Mouse (Mus musculus): Measurements from ENCODE around the gene Lyzl6. TPM values are rescaled to one million over a fixed set of nuclear protein-coding genes. Genes with fewer than 3 reads are reported as not detected.

The Lyzl6 gene
- polyA plus RNA-seq, 1 experiment = not detected

DNA sequence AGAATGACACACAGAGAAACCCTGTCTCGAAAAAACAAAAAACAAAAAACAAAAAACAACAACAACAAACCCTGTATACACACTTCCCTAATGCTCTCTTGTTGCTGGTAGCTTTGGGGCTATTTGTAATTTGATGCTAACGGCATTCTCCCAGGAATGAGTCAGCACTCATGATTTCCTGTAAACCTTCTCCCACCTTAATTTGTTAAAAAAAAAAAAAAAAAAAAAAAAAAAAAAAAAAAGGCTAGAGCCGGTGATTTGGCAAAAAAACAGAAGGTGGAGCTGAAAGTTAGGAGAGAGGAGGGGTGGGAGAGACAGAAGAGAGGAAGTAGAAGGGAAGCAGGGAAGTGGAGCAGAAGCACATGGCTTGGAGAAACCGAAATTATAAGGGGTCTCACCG is 32.1 kb downstream of the Lyzl6 start:
- Histone ChIP-seq H3K27ac (ENCODE audit: insufficient read depth, low read length) (no peak overlapping the region; the same call in 1 of the 2 replicates), H3K36me3 (ENCODE audit: control insufficient read depth, insufficient read depth, low read length, poor library complexity, severe bottlenecking) (no peaks in the 10 kb centered on the region), H3K9ac (ENCODE audit: low read depth, poor library complexity, severe bottlenecking) (no peak overlapping the region), H3K4me1 (ENCODE audit: control insufficient read depth, insufficient read depth, low read length) (peaks cover 2% of the 10 kb centered on the region), H3K27me3 (ENCODE audit: control insufficient read depth, insufficient read depth, low read length, poor library complexity, severe bottlenecking) (no peaks in the 10 kb centered on the region; the same call in 1 of the 2 replicates), H3K9me3 (replicated peaks; ENCODE audit: control insufficient read depth, insufficient read depth, low read length, poor library complexity, severe bottlenecking) (no peaks in the 10 kb centered on the region; the same call in 1 of the 2 replicates), H3K4me3 (ENCODE audit: low read depth, low read length) (no peak overlapping the region)
- TF ChIP-seq CTCF (IDR thresholded peaks at IDR 0.05; ENCODE audit: low read depth, low read length) (no peak), POLR2A (IDR thresholded peaks at IDR 0.05; ENCODE audit: insufficient read depth, low read length) (no peak), EP300 (IDR thresholded peaks at IDR 0.05; ENCODE audit: insufficient read depth, low read depth, low read length) (no peak)

Other genes starting within 250 kb of the Lyzl6 start
- 20.8 and 22.0 TPM in 2 replicates for gene Plekhm1, start 226.2 kb downstream of the Lyzl6 start, polyA plus RNA-seq (2011; ENCODE audit: insufficient read depth, insufficient read length, low read depth, missing spikeins)
- gene Lrrc37a, start 134.3 kb downstream of the Lyzl6 start, polyA plus RNA-seq (2011; ENCODE audit: insufficient read depth, insufficient read length, low read depth, missing spikeins) = not detected in 2 replicates
- gene Gm884, start 17.8 kb downstream of the Lyzl6 start, polyA plus RNA-seq (2011; ENCODE audit: insufficient read depth, insufficient read length, low read depth, missing spikeins) = not detected in 2 replicates
- not detected in 2 replicates for gene Rprml, start 10.7 kb upstream of the Lyzl6 start, polyA plus RNA-seq (2011; ENCODE audit: insufficient read depth, insufficient read length, low read depth, missing spikeins)
- gene Gosr2, start 59.0 kb upstream of the Lyzl6 start, polyA plus RNA-seq (2011; ENCODE audit: insufficient read depth, insufficient read length, low read depth, missing spikeins) = 38.5 and 41.8 TPM in 2 replicates
- gene Wnt9b, start 110.9 kb upstream of the Lyzl6 start, polyA plus RNA-seq (2011; ENCODE audit: insufficient read depth, insufficient read length, low read depth, missing spikeins) = 0.22 TPM in 1 of 2 replicates, not detected in the other
- gene Wnt3, start 135.3 kb upstream of the Lyzl6 start, polyA plus RNA-seq (2011; ENCODE audit: insufficient read depth, insufficient read length, low read depth, missing spikeins) = 10.4 and 13.6 TPM in 2 replicates

Data from ES-Bruce4 (cell line).